Mouse (Mus musculus) c-Kit-negative CD71-positive TER-119-positive erythroid progenitor cells, embryonic 14.5 days (primary cell): ENCODE measurements around the gene Comtd1.

Experiments
- DNase-seq: peaks from one replicate; pipeline ENCODE4 v3.0.0-alpha.2; 2013; ENCODE audit warnings: low read depth, low spot score

Gene Comtd1

GRCm38 (mm10) chr14:21848166-21849154, at the start of gene Comtd1:
Comtd1 (minus strand) TSS chr14:21848977.
- peak; percentile 90 for DNase-seq

GRCm38 (mm10) chr14:21892341-21892659, 43.5 kb upstream of the Comtd1 start:
- no peak for DNase-seq

- no peak for DNase-seq
Observed at GRCm38 (mm10) chr14:21891581-21892340, 43.0 kb upstream of the Comtd1 start.

GRCm38 (mm10) chr14:21890430-21890829, 41.7 kb upstream of the Comtd1 start:
- DNase-seq = no peak

- no peak for DNase-seq
Observed at GRCm38 (mm10) chr14:21866816-21867215, 18.0 kb upstream of the Comtd1 start.

GRCm38 (mm10) chr14:21866291-21866690, 17.5 kb upstream of the Comtd1 start:
- DNase-seq = no peak

GRCm38 (mm10) chr14:21856886-21857285, 8.1 kb upstream of the Comtd1 start:
- no peak for DNase-seq

- DNase-seq = no peak
Observed at GRCm38 (mm10) chr14:21855961-21856360, 7.2 kb upstream of the Comtd1 start.

GRCm38 (mm10) chr14:21854271-21854670, 5.5 kb upstream of the Comtd1 start:
- no peak for DNase-seq

- DNase-seq = peak; percentile 82
Observed at GRCm38 (mm10) chr14:21853456-21854109, 4.8 kb upstream of the Comtd1 start.

- no peak for DNase-seq
Observed at GRCm38 (mm10) chr14:21851996-21852791, 3.4 kb upstream of the Comtd1 start.

GRCm38 (mm10) chr14:21850419-21851127, 1.8 kb upstream of the Comtd1 start:
- no peak for DNase-seq

- DNase-seq = no peak
Observed at GRCm38 (mm10) chr14:21849524-21850418, 994 bp upstream of the Comtd1 start.

GRCm38 (mm10) chr14:21847381-21848165, 1.2 kb downstream of the Comtd1 start:
- DNase-seq = no peak

GRCm38 (mm10) chr14:21846827-21847380, 1.9 kb downstream of the Comtd1 start:
- DNase-seq = no peak

GRCm38 (mm10) chr14:21843263-21843662, 5.5 kb downstream of the Comtd1 start:
- no peak for DNase-seq

GRCm38 (mm10) chr14:21841819-21842592, 6.8 kb downstream of the Comtd1 start:
- DNase-seq = no peak
